Mouse (Mus musculus) hindbrain, embryonic 11.5 days (tissue): ENCODE measurements around the gene Cbr3. TPM values are rescaled to one million over a fixed set of nuclear protein-coding genes. Genes with fewer than 3 reads are reported as not detected.
"Not testable (repeated sequence)": the region's sequence is repeated elsewhere in the genome, so short reads cannot be mapped to it uniquely, and the experiment has no call there.

ENCODE experiments used
- ATAC-seq: fragments of 200-750 bp; cut with Nextera tagmentation; 2 replicates; pipeline ENCODE4 v1.8.0; 2017; ENCODE audit warnings: mild to moderate bottlenecking, moderate TSS enrichment, moderate library complexity; ENCODE audit not compliant: low FRiP score
- DNase-seq: peaks from one replicate; pipeline ENCODE4 v3.0.0-alpha.2; 2015; ENCODE audit warnings: low spot score
- H3K27ac ChIP-seq: fragments of 300-500 bp; sonication (generic); 2 replicates; pipeline ENCODE4 v1.5.1; 2014; ENCODE audit warnings: mild to moderate bottlenecking, low read depth, low read length
- H3K27me3 ChIP-seq: fragments of 300-500 bp; sonication (generic); 2 replicates; pipeline ENCODE4 v1.6.1; 2014; ENCODE audit warnings: mild to moderate bottlenecking, low read length, moderate library complexity, mixed read lengths; ENCODE audit not compliant: control insufficient read depth, insufficient read depth
- H3K36me3 ChIP-seq: fragments of 300-500 bp; sonication (generic); 2 replicates; pipeline ENCODE4 v1.6.1; 2014; ENCODE audit warnings: mild to moderate bottlenecking, low read length, moderate library complexity, mixed read lengths; ENCODE audit not compliant: control insufficient read depth, insufficient read depth
- H3K4me1 ChIP-seq: fragments of 300-500 bp; sonication (generic); replicated peaks from 2 replicates; pipeline ENCODE4 v1.6.1; 2014; ENCODE audit warnings: low read length, mixed read lengths; ENCODE audit not compliant: control insufficient read depth, insufficient read depth
- H3K4me2 ChIP-seq: fragments of 300-500 bp; sonication (generic); replicated peaks from 2 replicates; pipeline ENCODE4 v1.6.1; 2014; ENCODE audit warnings: mild to moderate bottlenecking, low read depth, low read length
- H3K4me3 ChIP-seq: fragments of 300-500 bp; sonication (generic); 2 replicates; pipeline ENCODE4 v1.5.1; 2014; ENCODE audit warnings: low read depth, low read length
- H3K9ac ChIP-seq: fragments of 300-500 bp; sonication (generic); 2 replicates; pipeline ENCODE4 v1.6.1; 2014; ENCODE audit warnings: low read depth, low read length
- H3K9me3 ChIP-seq: fragments of 300-500 bp; sonication (generic); 2 replicates; pipeline ENCODE4 v1.6.1; 2016; ENCODE audit warnings: low read length; ENCODE audit not compliant: control insufficient read depth
- WGBS: fragments of 180-500 bp; shearing (Covaris S2); extraction: QIAGEN DNeasy Blood & Tissue Kit; methylation state at CpG from one replicate; pipeline ENCODE4 v1.1.7; 2014; 5-methylcytosine and 5-hydroxymethylcytosine counted together
- polyA plus RNA-seq: library from polyadenylated mRNA; unstranded; fragments of >200 nt; fragmentation: Nextera tagmentation; extraction: Ambion mirVana; gene quantifications from 2 replicates; pipeline ENCODE4 v1.2.1, GENCODE M21; 2014

The Cbr3 gene
- polyA plus RNA-seq, 1 experiment from 2014 or later: 0.82 TPM

DNA sequence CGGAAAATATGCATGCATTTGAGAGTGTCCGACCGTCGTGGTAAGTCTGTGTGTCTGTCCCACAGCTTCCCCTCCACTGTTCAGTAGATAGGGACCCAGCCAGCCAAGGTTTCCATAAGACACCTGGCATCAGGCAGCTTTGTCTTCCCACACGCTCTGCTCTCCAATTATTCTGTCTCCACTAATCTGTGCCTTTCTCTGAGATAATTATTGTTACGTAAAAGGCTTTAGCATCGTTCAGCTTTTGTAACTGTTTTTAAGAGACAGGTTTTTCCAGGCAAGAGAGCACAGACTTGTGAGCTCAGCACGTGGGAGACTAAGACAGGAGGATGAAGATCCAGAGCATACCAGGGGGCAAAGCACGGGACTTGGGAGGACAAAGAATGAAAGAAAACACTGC is 3.9 kb upstream of the Cbr3 start:
- peaks cover 6% of the 10 kb centered on the region; the same call in 1 of the 2 replicates for H3K4me1 ChIP-seq
- ATAC-seq (no peak), DNase-seq (no peak)

DNA sequence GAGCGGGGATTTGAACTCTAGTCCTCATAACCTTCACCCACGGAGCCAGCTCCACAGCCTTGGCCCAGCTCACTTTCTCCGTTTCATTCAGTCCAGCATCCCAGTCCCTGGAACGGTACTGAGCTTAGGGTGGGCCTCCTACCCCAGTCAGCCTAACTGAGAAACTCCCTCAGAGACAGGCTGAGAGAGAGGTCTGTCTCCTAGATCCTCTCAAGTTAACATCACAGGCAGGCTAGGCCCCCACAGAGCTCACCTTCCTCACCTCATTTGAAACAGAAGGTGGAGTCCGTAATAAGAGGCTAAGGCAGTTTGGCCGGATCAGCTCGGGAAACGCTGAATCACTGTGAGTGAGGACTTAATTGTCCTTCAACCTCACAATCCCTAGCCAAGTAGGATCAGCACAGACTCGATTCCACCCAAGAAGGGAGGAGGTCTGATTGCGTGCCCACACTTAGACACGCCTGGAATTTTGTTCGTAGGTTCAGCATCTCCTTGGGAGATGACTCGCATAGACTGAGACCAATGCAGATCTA is 793 bp upstream of the Cbr3 start:
- H3K4me2 ChIP-seq: no peak overlapping the region
- no peak overlapping the region for H3K4me3 ChIP-seq
- no peak overlapping the region for H3K9ac ChIP-seq
- WGBS: 22% methylated on average over 13 of the region's 13 CpGs
- no peak for ATAC-seq
- H3K9me3 ChIP-seq: no peaks in the 10 kb centered on the region
- no peaks in the 10 kb centered on the region for H3K36me3 ChIP-seq
- H3K4me1 ChIP-seq: peaks cover 6% of the 10 kb centered on the region; the same call in 1 of the 2 replicates
- no peak overlapping the region for H3K27ac ChIP-seq
- peaks cover 39% of the 10 kb centered on the region for H3K27me3 ChIP-seq
- no peak for DNase-seq

More for the DNA sequence above, 3.9 kb upstream of the Cbr3 start:
- 66% methylated on average over 9 of the region's 9 CpGs for WGBS
- H3K27me3 ChIP-seq: peaks cover 29% of the 10 kb centered on the region
- no peak overlapping the region for H3K9ac ChIP-seq
- H3K4me2 ChIP-seq: no peak overlapping the region
- no peak overlapping the region for H3K27ac ChIP-seq
- H3K4me3 ChIP-seq: no peak overlapping the region
- H3K36me3 ChIP-seq: no peaks in the 10 kb centered on the region
- H3K9me3 ChIP-seq: no peaks in the 10 kb centered on the region

DNA sequence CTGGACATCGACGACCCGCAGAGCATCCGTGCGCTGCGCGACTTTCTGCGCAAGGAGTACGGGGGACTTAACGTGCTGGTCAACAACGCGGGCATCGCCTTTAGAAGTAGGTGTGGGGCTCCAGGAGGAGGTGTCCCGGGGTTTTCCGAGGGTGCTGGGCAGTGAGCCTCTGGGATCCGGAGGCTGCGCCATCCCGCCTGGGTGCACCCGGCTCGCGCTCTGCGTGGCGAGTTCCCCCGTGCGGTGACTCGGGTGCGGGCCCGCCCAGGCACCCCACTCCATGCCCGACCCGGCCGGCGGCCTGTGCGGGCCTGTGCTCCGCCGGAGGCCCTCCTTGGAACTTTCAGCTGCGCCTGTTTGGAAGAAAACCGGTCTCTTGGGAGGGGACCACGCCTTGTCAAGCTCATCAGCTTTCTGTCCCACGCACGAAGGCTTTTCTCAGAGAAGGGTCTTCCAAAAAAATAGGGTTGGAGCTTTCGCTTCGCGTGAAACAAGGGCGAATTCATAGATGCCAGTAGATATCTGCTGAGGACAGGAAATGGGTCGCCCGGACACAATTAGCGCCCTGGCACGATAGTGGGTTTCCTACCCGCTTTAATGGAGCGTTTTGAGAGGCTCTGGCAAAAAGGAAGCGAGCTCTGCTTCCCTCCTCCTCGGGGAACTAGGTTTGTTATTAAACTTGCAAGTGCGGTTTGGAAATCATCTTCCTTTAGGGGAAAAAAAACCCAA is 657 bp downstream of the Cbr3 start:
- Histone ChIP-seq H3K36me3 (no peaks in the 10 kb centered on the region), H3K27ac (no peak overlapping the region)
- ATAC-seq: peak; percentile 45; the same call in 1 of the 2 replicates

DNA sequence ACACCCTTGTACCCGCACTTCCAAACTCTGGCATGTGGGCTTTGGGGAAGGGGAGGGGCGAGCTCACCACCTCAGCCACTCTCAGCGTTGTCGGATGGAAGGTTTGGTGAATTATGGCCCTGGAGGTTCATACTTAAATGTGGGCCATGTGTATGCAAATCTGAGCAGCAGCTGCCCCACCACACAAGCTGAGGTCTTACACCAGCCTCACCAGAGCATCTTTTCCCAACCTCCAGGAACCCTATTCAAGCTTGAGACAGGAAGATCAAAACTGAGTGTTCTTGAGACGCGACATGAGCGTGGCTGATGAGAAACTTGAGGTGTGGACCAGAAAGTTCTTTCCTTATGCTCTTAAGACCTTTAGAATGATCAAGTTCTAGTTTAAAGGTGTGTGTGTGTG is 1.4 kb downstream of the Cbr3 start:
- H3K4me1 ChIP-seq: peaks cover 6% of the 10 kb centered on the region; the same call in 1 of the 2 replicates
- no peak overlapping the region for H3K4me3 ChIP-seq
- no peak overlapping the region for H3K4me2 ChIP-seq
- 31% methylated on average over 7 of the region's 7 CpGs for WGBS
- no peaks in the 10 kb centered on the region for H3K36me3 ChIP-seq
- no peak overlapping the region for H3K9ac ChIP-seq
- peaks cover 39% of the 10 kb centered on the region for H3K27me3 ChIP-seq
- no peak for ATAC-seq
- H3K27ac ChIP-seq: no peak overlapping the region
- no peaks in the 10 kb centered on the region for H3K9me3 ChIP-seq
- peak; percentile 32 for DNase-seq

More for the DNA sequence above, 657 bp downstream of the Cbr3 start:
- peak; percentile 57 for DNase-seq
- no peaks in the 10 kb centered on the region for H3K9me3 ChIP-seq
- under 1% methylated on average over 53 of the region's 53 CpGs for WGBS
- H3K27me3 ChIP-seq: peaks cover 39% of the 10 kb centered on the region
- H3K4me2 ChIP-seq: peak overlapping the region; percentile 55
- peak overlapping the region; percentile 32; the same call in 1 of the 2 replicates for H3K9ac ChIP-seq
- H3K4me1 ChIP-seq: peaks cover 6% of the 10 kb centered on the region; the same call in 1 of the 2 replicates
- H3K4me3 ChIP-seq: peak overlapping the region; percentile 29

DNA sequence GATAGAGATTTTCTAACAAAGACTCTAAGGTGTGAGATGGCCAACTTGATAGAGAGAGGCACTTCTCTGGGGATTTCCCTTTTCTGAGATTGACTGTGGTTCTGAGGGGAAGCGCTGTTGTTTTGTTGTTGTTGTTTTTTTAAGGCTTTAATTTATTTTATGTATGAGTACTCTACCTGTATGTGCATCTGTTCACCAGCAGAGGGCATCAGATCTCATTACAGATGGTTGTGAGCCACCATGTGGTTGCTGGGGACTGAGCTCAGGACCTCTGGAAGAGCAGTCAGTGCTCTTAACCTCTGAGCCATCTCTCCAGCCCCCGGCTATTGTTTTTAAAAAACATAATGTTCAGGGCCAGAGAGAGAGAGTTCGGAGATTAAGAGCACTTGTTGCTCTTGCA is 2.8 kb downstream of the Cbr3 start:
- not testable (repeated sequence) for H3K4me1 ChIP-seq, H3K4me2 ChIP-seq, DNase-seq, H3K36me3 ChIP-seq, ATAC-seq, H3K27ac ChIP-seq, H3K9me3 ChIP-seq, H3K4me3 ChIP-seq, H3K9ac ChIP-seq
- H3K27me3 ChIP-seq: peaks cover 39% of the 10 kb centered on the region
- 89% methylated on average over 3 of the region's 3 CpGs for WGBS

DNA sequence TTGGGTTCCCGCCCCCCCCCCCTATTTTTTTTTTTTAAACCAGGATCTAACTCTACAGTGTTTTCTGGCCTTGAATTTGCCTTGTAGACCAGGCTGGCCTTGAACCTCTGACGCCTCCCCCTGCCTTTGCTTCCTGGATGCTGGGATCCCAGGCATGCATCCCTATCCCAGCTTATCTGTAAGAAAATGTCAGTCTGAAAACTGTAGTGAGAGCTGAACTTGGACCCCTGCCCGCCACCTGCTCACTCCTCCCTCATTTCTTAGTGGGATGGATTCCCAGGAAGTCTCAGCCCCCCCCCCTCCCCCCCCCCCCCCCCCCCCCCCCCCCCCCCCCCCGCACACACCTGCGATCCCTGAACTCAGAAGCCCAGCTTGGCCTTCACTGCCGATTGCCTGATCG is 3.4 kb downstream of the Cbr3 start:
- Histone ChIP-seq H3K27me3 (peaks cover 37% of the 10 kb centered on the region), H3K9ac (no peak overlapping the region)
- ATAC-seq: no peak

DNA sequence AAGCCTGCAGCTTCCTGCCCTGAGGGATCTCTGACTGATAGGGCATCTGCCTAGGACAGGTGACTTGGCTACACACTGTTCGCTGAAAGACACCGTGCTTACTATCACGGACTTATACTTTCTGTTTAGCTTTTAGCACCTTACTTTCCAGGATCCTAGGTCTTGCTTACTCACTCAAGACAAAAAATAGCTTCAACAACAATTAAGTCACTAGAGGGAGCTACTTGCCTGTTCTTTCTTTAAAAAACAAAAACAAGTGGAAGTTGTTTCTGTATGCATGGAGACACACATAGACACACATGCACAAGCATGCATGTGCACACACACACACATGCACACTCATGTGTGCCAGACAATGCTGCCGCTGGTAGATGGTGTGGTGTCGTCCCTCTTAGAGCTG is 3.9 kb downstream of the Cbr3 start:
- DNase-seq: no peak
- H3K27me3 ChIP-seq: peaks cover 32% of the 10 kb centered on the region
- no peak overlapping the region for H3K4me3 ChIP-seq
- H3K36me3 ChIP-seq: no peaks in the 10 kb centered on the region
- H3K4me2 ChIP-seq: no peak overlapping the region
- H3K9me3 ChIP-seq: no peaks in the 10 kb centered on the region
- ATAC-seq: no peak
- H3K27ac ChIP-seq: no peak overlapping the region
- H3K4me1 ChIP-seq: peaks cover 6% of the 10 kb centered on the region; the same call in 1 of the 2 replicates
- WGBS: 51% methylated on average over 5 of the region's 5 CpGs
- H3K9ac ChIP-seq: no peak overlapping the region

More for the DNA sequence above, 3.4 kb downstream of the Cbr3 start:
- no peaks in the 10 kb centered on the region for H3K9me3 ChIP-seq
- H3K27ac ChIP-seq: no peak overlapping the region
- no peak overlapping the region for H3K4me3 ChIP-seq
- peaks cover 6% of the 10 kb centered on the region; the same call in 1 of the 2 replicates for H3K4me1 ChIP-seq
- no peak overlapping the region for H3K4me2 ChIP-seq
- DNase-seq: no peak
- WGBS: 86% methylated on average over 5 of the region's 7 CpGs
- H3K36me3 ChIP-seq: no peaks in the 10 kb centered on the region

DNA sequence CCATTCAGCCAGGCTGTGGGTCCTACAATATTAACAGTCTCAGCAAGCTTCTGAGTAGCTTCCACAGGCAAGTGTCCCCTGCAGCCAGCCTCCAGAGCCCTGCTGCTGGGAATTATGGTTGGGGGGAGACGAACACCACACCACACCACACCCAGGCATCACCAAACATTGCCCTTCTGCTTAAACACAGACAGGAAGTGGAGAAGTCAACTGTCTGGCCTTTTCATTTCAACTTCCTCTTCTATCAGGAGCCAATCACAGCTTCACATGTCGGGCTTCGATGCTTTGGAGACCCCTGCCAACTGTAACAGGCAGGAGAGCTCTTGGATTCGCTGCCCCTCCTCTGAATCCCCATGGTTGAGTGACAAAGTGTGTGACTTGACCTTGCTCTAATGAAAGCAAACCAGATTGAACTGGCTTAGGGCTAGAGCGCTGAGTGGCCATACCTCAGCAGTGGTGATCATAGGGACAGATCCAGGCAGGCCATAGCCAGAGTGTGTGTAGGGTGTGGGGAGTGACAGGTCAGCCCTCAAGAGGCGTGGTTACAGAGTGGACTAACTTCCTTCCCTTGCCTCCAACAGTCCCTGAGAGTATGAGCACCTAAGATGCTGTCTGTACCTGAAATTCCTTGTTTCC is 8.3 kb downstream of the Cbr3 start:
- H3K27me3 ChIP-seq: no peaks in the 10 kb centered on the region
- no peak for DNase-seq
- no peak for ATAC-seq
- no peaks in the 10 kb centered on the region for H3K36me3 ChIP-seq
- no peaks in the 10 kb centered on the region for H3K9me3 ChIP-seq
- no peak overlapping the region for H3K27ac ChIP-seq
- 75% methylated on average over 6 of the region's 6 CpGs for WGBS
- H3K4me2 ChIP-seq: no peak overlapping the region
- no peak overlapping the region for H3K4me3 ChIP-seq
- H3K4me1 ChIP-seq: no peaks in the 10 kb centered on the region
- H3K9ac ChIP-seq: no peak overlapping the region
